Mouse (Mus musculus) CH12.LX (cell line): Measurements from ENCODE around the gene Fam78b.

Experiments used
- CTCF ChIP-seq, 2 experiments: IDR thresholded peaks in 1 of 2; conservative IDR thresholded peaks in 1 of 2; 2 replicates each; pipeline ENCODE4 v1.5.1; 2011 to 2012; ENCODE audit warnings: low read depth in 2 of 2, low read length in 2 of 2, improper control_type of control experiment in 1 of 2, inconsistent platforms in 1 of 2, mild to moderate bottlenecking in 1 of 2, moderate library complexity in 1 of 2
- EP300 ChIP-seq: IDR thresholded peaks from 2 replicates; pipeline ENCODE4 v1.6.1; 2011; ENCODE audit warnings: low read length, improper control_type of control experiment
- ETS1 ChIP-seq: conservative IDR thresholded peaks from 2 replicates; pipeline ENCODE4 v1.6.1; 2012; ENCODE audit warnings: low read depth, mild to moderate bottlenecking, inconsistent platforms, low read length, improper control_type of control experiment, moderate library complexity
- MAX ChIP-seq: IDR thresholded peaks from 2 replicates; pipeline ENCODE4 v1.6.1; 2011; ENCODE audit warnings: low read length, improper control_type of control experiment
- MXI1 ChIP-seq: IDR thresholded peaks from 2 replicates; pipeline ENCODE4 v1.6.1; 2011; ENCODE audit warnings: mild to moderate bottlenecking, low read depth, low read length, improper control_type of control experiment
- POLR2A ChIP-seq: IDR thresholded peaks from 2 replicates; pipeline ENCODE4 v1.6.1; 2011; ENCODE audit warnings: low read depth, mild to moderate bottlenecking, improper control_type of control experiment, low read length
- RAD21 ChIP-seq: IDR thresholded peaks from 2 replicates; pipeline ENCODE4 v1.6.1; 2011; ENCODE audit warnings: low read depth, mild to moderate bottlenecking, low read length, improper control_type of control experiment, moderate library complexity
- TBP ChIP-seq: conservative IDR thresholded peaks from 2 replicates; pipeline ENCODE4 v1.6.1; 2011; ENCODE audit warnings: low read depth, low read length, improper control_type of control experiment
- TCF12 ChIP-seq: IDR thresholded peaks from 2 replicates; pipeline ENCODE4 v1.6.1; 2014; ENCODE audit warnings: low read depth, mild to moderate bottlenecking, inconsistent platforms, low read length, improper control_type of control experiment
- USF1 ChIP-seq: IDR thresholded peaks from 2 replicates; pipeline ENCODE4 v1.6.1; 2014; ENCODE audit warnings: low read depth, mild to moderate bottlenecking, inconsistent platforms, low read length, improper control_type of control experiment
- USF2 ChIP-seq: conservative IDR thresholded peaks from 2 replicates; pipeline ENCODE4 v1.6.1; 2011; ENCODE audit warnings: low read depth, low read length, improper control_type of control experiment
- ZC3H11A ChIP-seq: IDR thresholded peaks from 2 replicates; pipeline ENCODE4 v1.6.1; 2012; ENCODE audit warnings: low read depth, mild to moderate bottlenecking, inconsistent platforms, low read length, improper control_type of control experiment

- TF ChIP-seq POLR2A, result no peak
- TF ChIP-seq EP300, result no peak
- TF ChIP-seq ZC3H11A, result no peak
- no peak for TF ChIP-seq CTCF (conservative IDR thresholded peaks at IDR 0.05 in 1 of 2, IDR thresholded peaks at IDR 0.05 in 1 of 2; ENCODE audit: low read depth in 2 of 2, low read length in 2 of 2)
- no peak for TF ChIP-seq TCF12
- TF ChIP-seq ETS1, result no peak
- TF ChIP-seq USF1, result no peak
- no peak for TF ChIP-seq USF2
- no peak for TF ChIP-seq TBP
- no peak for TF ChIP-seq RAD21
- TF ChIP-seq MXI1, result no peak
- TF ChIP-seq MAX, result no peak
These were observed 12.1 kb downstream of the Fam78b start for GRCm38 (mm10) chr1:167013234-167013864.
